Mouse (Mus musculus) lung, postnatal 10 days (tissue): ENCODE data around the gene Serpinf1.
"Not testable (repeated sequence)": the region's sequence is repeated elsewhere in the genome, so short reads cannot be mapped to it uniquely, and the experiment has no call there.

ENCODE experiments used
- DNase-seq: peaks from one replicate; pipeline ENCODE4 v3.0.0; 2021

Gene Serpinf1

DNA sequence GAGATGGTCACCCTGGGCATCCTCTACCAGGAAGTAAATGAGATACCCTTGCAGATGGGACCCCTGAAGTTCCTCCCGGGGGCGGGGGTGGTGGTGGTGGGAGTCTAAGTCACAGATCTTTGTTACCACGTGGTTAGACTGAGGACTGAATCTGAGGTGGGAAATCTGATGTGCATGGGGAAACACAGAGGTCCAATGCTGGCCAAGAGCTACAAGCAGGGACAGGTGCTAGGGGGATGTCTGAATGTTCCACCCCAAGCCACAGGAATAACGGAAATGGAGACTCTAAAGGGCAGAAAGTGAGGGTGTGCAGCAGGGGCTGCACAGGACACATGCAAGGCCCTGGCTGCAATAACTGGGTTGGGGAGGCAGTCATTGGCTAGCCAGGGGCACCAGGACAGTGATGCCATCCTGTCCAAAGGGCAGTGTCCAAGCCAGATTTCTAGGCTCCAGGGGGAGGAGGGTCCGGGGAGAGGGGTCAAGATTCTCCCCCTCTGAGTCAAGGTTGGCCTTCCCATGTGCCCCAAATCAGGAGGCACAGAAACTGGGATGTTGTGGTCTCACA, 1.6 kb downstream of the Serpinf1 start:
- DNase-seq = no peak

DNA sequence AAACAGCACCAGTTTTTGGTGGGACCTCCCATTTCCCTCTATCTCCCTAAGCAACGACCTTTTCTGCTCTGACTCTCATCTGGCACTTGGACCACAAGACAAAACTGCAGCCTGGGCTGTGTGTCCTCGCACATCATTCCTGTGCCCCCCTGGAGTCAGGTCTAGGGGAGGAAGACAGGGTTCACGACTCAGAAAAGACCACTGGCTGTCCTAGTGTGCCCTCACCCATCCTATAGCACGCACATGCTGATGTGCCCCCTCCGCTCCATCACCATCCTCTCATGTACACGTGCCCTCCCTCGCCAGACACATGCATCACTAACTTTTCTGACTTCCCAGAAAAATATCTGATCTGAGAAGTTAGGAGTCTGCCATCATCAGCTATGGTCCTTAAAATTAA, 2.5 kb downstream of the Serpinf1 start:
- no peak for DNase-seq

DNA sequence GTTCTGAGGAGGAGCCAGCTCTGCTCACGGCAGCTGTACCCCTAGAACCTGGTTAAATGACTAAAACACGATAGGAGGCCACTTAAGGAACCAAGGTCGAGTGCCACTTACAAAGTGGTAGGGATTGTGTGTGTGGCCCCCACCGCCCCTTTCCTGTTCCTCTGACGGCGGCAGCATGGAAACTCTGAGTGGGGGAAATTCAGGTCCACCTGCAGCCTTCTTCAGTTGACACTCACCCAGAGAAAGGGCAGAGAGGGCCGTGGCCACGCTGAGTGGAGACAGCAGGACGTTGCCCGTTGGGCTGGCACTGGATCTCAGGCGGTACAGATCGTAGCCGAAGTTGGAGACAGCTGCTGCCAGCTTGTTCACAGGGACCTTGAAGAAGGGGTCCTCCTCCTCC, 6.5 kb downstream of the Serpinf1 start:
- no peak for DNase-seq

DNA sequence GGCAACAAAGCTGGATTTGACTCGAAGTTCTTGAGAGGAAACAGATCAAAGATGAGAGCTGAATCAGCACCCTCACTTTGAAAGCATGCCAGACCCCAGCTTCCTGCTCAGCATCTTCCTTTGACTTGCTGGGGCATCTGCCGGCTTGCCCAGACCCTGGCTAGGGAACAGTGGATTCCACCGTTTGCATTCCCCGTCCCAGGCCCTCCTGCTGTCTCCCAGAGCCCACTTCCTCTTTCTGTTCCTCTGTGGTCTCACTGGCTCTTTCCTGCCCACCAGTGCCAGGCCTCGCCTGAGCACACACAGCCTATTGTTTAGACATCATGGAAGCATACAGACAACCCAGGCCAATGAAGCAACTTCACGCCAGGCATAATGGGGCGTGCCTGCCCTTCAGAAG, 7.4 kb downstream of the Serpinf1 start:
- no peak for DNase-seq

DNA sequence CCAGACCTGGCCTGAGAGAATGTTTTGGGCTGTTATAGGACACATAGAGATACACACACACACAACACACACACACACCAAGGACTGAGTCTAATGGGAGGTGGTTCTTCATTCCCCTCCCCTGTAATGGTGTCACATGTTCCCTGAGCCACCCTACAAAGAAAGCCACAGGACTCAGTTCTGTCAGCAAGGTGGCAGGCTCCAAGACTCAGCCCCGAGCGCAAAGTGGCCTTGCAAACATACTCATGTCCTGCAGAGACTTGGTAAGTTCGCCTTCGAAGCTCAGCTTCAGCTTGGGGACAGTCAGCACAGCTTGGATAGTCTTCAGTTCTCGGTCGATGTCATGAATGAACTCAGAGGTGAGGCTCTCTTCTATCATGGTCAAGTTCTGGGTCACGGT, 11.9 kb downstream of the Serpinf1 start:
- DNase-seq = no peak

DNA sequence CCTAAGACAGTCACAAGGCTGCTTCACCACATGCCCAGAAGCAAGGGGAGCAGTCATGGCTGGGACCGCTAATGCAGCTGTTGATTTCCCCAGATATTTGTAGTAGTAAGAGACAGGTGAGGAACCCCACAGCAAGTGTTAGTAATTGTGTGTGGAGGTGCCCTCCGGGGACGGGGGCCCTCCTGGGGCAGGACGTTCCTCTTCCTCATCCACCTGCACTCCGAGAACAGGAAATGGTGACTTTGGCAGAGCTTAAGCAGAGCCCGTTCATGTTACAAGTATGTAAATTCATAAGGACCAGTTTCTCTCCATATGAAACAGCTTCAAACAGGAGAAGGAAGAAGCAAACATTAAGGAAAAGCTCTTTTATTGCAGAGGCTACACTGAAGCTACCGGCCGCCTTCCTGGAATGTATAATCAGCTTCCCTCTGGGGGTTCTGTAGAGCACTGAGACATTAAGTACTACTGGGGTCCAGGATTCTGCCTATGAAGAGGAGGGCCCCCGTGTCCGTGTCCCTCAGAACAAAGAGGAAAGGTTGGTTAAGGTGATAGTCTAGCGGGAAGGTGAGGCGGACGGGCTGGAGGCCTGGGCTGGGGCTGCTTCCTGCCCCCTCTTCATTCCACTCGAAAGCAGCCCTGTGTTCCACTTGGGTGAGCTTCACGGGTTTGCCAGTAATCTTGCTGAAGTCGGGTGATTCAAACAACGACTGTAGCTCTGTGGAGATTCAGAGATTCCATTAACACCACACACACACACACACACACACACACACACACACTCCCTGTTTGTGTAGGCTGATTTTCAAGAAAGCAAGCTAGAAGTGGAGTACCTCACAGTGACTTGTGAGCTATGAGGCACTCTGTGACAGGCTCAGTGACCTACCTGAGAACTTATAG, 12.6 kb downstream of the Serpinf1 start:
- no peak for DNase-seq

DNA sequence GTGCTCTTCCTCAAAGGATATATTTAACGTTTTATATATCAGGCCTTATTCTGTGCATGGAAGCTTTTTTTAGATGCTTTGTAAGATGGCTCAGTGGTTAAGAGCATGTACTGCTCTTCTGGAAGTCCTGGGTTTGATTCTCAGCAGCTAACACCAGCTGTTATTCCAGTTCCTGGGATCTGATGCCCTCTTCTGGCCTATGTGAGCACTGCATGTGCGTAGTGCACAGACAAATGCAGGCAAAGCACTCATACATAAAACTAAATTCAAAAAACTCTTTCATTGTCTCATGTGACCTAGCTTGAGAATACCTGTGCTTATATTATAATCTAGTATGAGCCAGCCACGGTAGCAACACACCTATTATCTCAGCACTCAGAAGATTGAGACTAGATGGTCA, 15.6 kb downstream of the Serpinf1 start:
- DNase-seq = peak; percentile 65

DNA sequence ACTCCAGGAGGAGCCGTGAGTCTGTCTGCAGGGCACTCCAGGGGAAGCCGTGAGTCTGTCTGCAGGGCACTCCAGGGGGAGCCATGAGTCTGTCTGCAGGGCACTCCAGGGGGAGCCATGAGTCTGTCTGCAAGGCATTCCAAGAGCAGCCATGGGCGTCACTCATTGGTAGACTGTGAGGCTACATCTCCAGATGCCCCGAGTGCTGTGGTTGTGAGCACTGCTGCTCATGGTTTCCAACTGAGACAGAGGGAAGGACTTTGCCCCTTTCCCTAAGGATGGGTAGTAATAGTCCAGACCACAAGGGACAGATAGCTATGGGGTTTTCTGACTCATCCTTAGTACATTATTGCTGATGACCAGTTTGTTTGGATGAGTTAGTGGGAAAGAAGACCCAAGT, 16.4 kb downstream of the Serpinf1 start:
- no peak for DNase-seq

DNA sequence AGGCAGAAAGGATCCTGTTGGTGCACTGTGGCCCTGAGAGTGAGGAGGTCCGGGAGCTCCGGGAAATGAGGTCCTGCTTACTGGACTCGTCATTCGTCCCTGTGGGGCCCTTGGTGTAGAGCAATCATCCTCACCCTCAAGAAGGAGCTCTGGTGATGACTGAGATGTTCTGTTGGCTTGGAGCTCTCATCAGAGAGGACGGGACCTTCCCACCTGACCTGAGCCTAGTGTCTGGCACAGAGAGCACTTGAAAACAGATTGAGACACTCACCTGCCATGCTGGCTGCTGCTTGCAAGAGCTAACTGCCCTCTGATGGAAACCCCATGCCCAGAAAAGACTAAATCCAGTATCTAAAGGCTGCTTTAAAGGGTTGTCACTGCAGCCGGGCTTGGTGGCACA, 17.7 kb downstream of the Serpinf1 start:
- DNase-seq = no peak

DNA sequence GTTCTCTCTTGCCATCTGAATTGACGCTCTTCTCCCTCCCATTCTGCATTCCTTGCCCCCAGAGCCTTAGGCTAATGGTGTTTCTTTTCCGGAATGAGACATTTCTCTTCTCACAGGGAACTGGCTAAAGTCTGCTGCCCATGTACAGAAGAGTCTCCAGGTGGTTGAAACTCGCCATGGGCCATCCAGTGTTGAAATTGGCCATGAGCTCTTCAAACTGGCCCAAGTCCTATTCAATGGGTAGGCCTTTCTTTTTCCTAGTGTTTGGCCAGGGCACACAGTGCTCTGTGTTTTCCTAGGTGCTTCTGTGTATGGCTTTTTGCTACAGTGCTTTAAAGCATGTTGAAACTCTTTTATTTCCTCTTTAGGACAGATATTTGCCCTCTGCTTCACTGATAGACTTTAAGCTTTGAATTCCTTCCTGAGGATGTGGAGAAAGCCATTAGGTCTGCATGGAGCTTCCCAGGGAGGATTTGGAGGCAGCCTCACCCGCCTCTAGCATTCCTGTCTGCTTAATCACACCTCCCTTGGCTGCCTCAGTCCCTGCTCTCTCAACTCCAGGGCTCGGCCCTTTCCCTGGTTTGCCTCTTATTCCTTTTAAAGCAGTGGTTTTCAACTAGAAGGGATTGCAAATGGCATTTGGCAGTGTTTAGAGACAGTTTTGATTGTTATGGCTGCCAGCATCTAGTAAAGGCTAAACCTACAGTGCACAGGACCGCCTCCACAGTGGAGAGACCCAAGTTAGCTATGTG, 19.0 kb downstream of the Serpinf1 start:
- peak; percentile 64 for DNase-seq

DNA sequence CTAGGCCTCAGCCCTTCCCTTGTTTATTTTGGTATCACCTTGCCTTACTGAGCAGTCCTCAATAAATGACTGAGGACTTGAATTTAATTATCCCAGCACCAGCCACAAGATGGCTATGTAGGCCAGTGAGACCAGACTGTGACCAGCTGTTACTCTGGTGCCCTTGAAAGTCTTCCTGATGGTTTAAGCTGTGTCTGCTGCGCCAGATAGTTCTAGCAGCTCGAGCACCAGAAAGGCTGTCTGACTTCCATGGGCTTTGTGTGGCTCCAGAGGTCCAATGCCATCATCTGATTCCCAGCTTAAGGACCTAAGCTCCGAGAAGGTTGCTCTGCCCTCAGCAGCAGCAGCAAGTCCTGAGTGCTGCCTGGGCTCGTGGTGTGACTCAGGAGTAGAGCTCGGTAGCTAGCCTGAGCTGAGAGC, 20.2 kb downstream of the Serpinf1 start:
- peak; percentile 83 for DNase-seq

DNA sequence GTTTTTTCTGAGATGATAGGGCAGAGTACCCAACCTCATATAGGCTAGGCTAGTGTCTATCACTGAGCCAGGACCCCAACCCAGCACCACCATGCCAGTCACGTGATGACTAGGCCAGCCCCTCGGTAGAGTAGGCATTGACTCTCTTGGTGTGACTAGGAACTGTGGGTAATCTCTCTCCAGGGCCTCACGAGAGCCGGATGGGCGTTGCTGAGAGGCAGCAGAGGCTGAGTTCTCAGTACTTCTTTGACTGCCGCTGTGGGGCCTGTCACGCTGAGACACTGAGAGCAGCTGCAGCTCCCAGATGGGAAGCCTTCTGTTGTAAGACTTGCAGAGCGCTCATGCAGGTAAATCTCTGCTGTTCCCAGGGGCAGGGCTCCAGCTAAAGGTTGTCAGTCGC, 22.4 kb downstream of the Serpinf1 start:
- DNase-seq = no peak

DNA sequence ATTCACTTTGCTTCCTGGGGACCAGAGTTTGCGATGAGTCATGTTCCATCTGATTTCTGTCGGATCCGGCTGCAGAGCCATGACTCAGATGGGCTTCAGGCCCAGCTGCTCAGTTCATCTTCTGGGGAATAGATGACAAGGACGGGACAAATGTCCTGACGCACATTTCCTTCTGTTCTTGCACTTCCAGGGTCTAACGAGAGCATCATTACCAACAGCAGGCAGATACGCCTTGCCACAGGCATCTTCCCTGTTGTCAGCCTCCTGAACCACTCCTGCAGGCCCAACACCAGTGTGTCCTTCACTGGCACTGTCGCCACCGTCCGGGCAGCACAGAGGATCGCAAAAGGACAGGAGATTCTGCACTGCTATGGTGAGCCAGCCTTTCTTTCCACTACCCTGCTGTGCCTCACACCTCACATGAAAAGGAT, 23.1 kb downstream of the Serpinf1 start:
- no peak for DNase-seq

DNA sequence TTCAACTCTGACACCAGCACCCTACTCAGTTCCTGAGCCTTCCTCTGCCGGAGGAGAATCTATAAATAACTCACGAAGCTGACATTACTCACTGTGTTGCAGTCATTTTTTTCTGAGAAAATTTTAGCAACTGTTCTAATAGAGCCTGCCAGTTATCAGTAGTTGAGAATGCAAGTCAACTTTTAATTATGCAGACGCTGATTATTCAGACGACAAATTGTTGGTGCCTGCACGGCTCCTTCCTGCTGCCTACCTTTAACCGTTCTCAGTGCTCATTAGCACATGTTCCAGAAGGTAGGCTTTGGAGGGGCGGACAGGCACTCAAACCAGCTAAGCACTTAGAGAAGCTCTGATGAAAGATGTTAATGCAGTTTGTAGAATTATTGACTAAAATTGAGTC, 25.0 kb downstream of the Serpinf1 start:
- no peak for DNase-seq

DNA sequence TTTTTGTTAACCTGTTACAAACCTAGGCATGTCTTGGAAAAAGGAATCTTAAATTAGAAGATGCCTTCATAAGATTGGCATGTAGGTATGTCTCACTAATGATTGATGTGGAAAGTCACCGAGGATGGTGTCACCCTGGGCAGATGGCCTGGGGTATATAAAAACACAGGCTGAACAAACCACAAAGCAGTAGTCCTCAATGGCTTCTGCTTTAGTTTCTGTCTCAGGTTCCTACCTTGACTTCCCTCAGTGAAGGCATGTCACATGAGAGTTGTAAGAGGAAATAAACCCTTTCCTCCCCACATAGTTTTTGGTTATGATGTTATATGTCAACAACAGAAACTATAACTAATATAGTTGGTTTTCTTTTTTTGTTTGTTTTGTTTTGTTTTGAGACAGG, 26.9 kb downstream of the Serpinf1 start:
- no peak for DNase-seq

DNA sequence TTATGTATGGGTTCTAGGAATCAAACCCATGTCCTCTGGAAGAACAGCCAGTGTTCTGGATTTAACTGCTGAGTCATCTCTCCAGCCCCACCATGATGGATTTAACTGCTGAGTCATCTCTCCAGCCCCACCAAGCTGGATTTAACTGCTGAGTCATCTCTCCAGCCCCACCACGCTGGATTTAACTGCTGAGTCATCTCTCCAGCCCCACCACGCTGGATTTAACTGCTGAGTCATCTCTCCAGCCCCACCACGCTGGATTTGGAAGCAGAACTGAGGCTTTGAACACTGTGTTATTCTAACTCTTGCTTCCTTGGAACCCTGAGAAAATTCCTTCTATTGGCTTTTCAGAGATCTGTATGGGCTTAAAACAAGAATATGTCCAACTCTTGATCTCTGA, 39.0 kb downstream of the Serpinf1 start:
- DNase-seq = not testable (repeated sequence)

DNA sequence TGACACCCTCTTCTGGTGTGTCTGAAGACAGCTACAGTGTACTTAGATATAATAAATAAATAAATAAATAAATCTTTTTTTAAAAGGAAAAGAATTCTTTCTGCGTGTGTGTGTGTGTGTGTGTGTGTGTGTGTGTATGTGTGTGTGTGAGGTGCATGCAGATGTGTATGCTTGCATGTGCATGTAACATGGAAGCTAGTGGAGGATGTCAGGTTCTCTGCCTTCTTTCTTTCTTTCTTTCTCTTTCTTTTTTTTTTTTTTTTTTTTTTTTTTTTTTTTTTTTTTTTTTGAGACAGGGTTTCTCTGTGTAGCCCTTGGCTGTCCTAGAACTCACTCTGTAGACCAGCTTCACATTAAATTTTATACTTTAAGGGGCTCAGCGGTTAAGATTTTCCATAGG, 43.7 kb downstream of the Serpinf1 start:
- not testable (repeated sequence) for DNase-seq

DNA sequence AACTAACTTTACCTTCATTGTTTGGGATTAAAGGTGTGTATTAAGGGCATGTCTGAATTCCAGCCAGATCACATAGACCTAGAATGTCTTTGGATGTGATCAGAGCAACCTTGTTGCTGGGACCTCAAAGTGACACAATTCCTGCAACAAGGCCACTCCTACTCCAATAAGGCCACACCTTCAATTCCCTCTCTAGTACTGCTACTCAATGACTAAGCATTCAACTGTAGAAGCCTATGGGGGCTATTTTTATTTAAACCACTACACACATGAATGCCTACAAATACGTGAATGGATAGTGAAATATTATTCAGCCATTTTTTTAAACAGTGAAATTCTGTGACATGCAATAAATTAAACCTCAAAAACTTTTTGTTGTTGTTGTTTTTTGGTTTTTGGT, 45.4 kb downstream of the Serpinf1 start:
- DNase-seq = no peak
